Mouse (Mus musculus) layer of hippocampus, adult 6 months (tissue): Measurements from ENCODE around the gene Stag1. TPM values are rescaled to one million over a fixed set of nuclear protein-coding genes. Genes with fewer than 3 reads are reported as not detected.

Experiments used
- long read RNA-seq, 2 experiments: library from polyadenylated mRNA; unstranded; transcript quantifications; one replicate each; pipeline ENCODE4 v2.0.0; 2019 to 2020
- polyA plus RNA-seq: library from polyadenylated mRNA; unstranded; fragments of <200 nt; fragmentation: Nextera tagmentation; gene quantifications from 2 replicates; pipeline ENCODE4 v1.2.3, GENCODE M21; 2021

Stag1 gene
- 3.8 and 4.5 TPM in 2 replicates for polyA plus RNA-seq
- long read RNA-seq, experiment 1, partial matches to known transcripts = 7 of 9 reads
- long read RNA-seq, experiment 1, other reads (novel, unspliced or antisense) = 2 of 9 reads
- long read RNA-seq, experiment 2, full-length matches to known transcripts = 13 of 29 reads
- long read RNA-seq, experiment 2, partial matches to known transcripts = 7 of 29 reads
- long read RNA-seq, experiment 2, other reads (novel, unspliced or antisense) = 9 of 29 reads

DNA sequence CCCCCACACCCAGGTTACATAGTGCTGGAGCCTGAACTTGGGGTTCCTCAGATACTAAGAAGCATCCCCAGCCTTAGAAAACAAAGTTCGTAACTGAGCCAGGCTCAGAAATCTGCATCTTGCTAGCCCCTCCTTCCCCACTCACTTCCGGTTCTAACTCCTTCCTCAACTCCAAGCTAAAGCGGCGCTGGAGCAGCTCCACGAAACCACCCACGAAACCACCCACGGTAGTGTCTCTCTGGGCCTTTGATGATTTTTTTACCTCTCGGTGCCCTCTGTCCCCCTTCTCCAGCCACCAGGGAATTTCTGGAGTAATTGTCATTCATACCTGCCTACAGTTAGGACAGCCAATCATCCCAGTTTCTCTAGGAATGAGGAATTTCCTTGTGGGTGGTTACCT, at the start of gene Stag1:
TSS of gene Stag1 (plus strand) at position 253 of the 400 bp plus-strand sequence.

GRCm38 (mm10) chr9:100570626-100571233, 26.9 kb upstream of the Stag1 start, which contains the start of gene Slc35g2:
Gene Slc35g2, minus strand, starts transcription at chr9:100571090.

Other genes with a start within 250 kb of the Stag1 start
- 1.1 and 1.7 TPM in 2 replicates for gene Il20rb, start 111.0 kb upstream of the Stag1 start, polyA plus RNA-seq
- gene Nck1, start 51.7 kb upstream of the Stag1 start, polyA plus RNA-seq = 31.8 and 33.3 TPM in 2 replicates
- 24.3 and 24.4 TPM in 2 replicates for gene Slc35g2, start 26.7 kb upstream of the Stag1 start, polyA plus RNA-seq